In genomic region chr3:86110077-86110476, GRCm38 (mm10) we compare ENCODE assay signal across 8 mouse cellular contexts. TPM values are rescaled to one million over a fixed set of nuclear protein-coding genes. Genes with fewer than 3 reads are reported as not detected.
DNase-seq lines count a peak whose midpoint lies in the region; ATAC-seq and TF ChIP-seq lines count a peak whose summit lies in the region.

No protein-coding gene starts in this region.

- WGBS in midbrain, postnatal 0 days = 36% methylated on average over 10 of the region's 10 CpGs
- 24% methylated on average over 10 of the region's 10 CpGs for WGBS in midbrain, embryonic 16.5 days
- WGBS in lung, postnatal 0 days = 14% methylated on average over 10 of the region's 10 CpGs

- no peaks in the 10 kb centered on the region for H3K9me3 ChIP-seq in midbrain, postnatal 0 days (ENCODE audit: low read length)
- no peaks in the 10 kb centered on the region for H3K9me3 ChIP-seq in midbrain, embryonic 16.5 days (replicated peaks; ENCODE audit: control insufficient read depth, low read length, poor library complexity, severe bottlenecking)
- H3K9me3 ChIP-seq in lung, postnatal 0 days (ENCODE audit: low read length) = no peaks in the 10 kb centered on the region

- no peak overlapping the region for H3K4me3 ChIP-seq in midbrain, postnatal 0 days (ENCODE audit: low read depth, low read length)
- no peak overlapping the region for H3K4me3 ChIP-seq in midbrain, embryonic 16.5 days (ENCODE audit: low read depth, low read length)
- no peak overlapping the region for H3K4me3 ChIP-seq in lung, postnatal 0 days (ENCODE audit: low read depth, low read length)

- DNase-seq in midbrain, postnatal 0 days (ENCODE audit: low spot score) = peak; percentile 40
- peak; percentile 49 for DNase-seq in adrenal gland, adult 8-10 months
- peak; percentile 73 for DNase-seq in forelimb bud, embryonic 11.5 days (ENCODE audit: low read depth, low spot score)
- peak; percentile 32 to 35 for DNase-seq in kidney, adult 8-10 months
- peak; percentile 85 for DNase-seq in lung, postnatal 0 days (ENCODE audit: low spot score)
- peak; percentile 32 for DNase-seq in thymus, postnatal 14 days
- DNase-seq in frontal cortex, postnatal 36 days (ENCODE audit: low spot score in 2 of 2) = no peak

- H3K9ac ChIP-seq in midbrain, postnatal 0 days (replicated peaks; ENCODE audit: low read length, poor library complexity, severe bottlenecking) = no peak overlapping the region
- no peak overlapping the region for H3K9ac ChIP-seq in midbrain, embryonic 16.5 days (ENCODE audit: low read depth, low read length)
- no peak overlapping the region for H3K9ac ChIP-seq in lung, postnatal 0 days (replicated peaks; ENCODE audit: low read depth)

- ATAC-seq in midbrain, postnatal 0 days (ENCODE audit: low FRiP score) = no peak
- ATAC-seq in midbrain, embryonic 16.5 days = no peak
- ATAC-seq in lung, postnatal 0 days = peak; percentile 72

- no peaks in the 10 kb centered on the region for H3K36me3 ChIP-seq in midbrain, postnatal 0 days (ENCODE audit: insufficient read depth, low read length)
- H3K36me3 ChIP-seq in midbrain, embryonic 16.5 days (ENCODE audit: control insufficient read depth, insufficient read depth, low read length) = no peaks in the 10 kb centered on the region
- peaks cover 13% of the 10 kb centered on the region; the same call in 1 of the 2 replicates for H3K36me3 ChIP-seq in lung, postnatal 0 days (ENCODE audit: insufficient read depth, low read length)

- no peaks in the 10 kb centered on the region for H3K4me1 ChIP-seq in midbrain, postnatal 0 days (ENCODE audit: insufficient read depth, low read length)
- H3K4me1 ChIP-seq in midbrain, embryonic 16.5 days (ENCODE audit: control insufficient read depth, insufficient read depth, low read length) = no peaks in the 10 kb centered on the region
- no peaks in the 10 kb centered on the region for H3K4me1 ChIP-seq in lung, postnatal 0 days (ENCODE audit: insufficient read depth, low read depth, low read length)

- no peak overlapping the region for H3K27ac ChIP-seq in midbrain, postnatal 0 days (ENCODE audit: low read depth, low read length)
- no peak overlapping the region for H3K27ac ChIP-seq in midbrain, embryonic 16.5 days (ENCODE audit: low read length)
- no peak overlapping the region for H3K27ac ChIP-seq in lung, postnatal 0 days (ENCODE audit: low read length)

- TF ChIP-seq CTCF in midbrain, postnatal 0 days (IDR thresholded peaks at IDR 0.05) = peak; percentile 45
- peak; percentile 71 for TF ChIP-seq CTCF in lung, postnatal 0 days (IDR thresholded peaks at IDR 0.05)

- H3K4me2 ChIP-seq in midbrain, postnatal 0 days (ENCODE audit: low read depth, low read length, poor library complexity, severe bottlenecking) = no peak overlapping the region
- no peak overlapping the region for H3K4me2 ChIP-seq in midbrain, embryonic 16.5 days (ENCODE audit: low read length)
- peak overlapping the region; percentile 29 for H3K4me2 ChIP-seq in lung, postnatal 0 days (replicated peaks; ENCODE audit: low read depth, low read length)

- no peaks in the 10 kb centered on the region for H3K27me3 ChIP-seq in midbrain, postnatal 0 days (ENCODE audit: insufficient read depth, low read length)
- H3K27me3 ChIP-seq in midbrain, embryonic 16.5 days (ENCODE audit: control insufficient read depth, insufficient read depth, low read depth, low read length) = no peaks in the 10 kb centered on the region
- no peaks in the 10 kb centered on the region for H3K27me3 ChIP-seq in lung, postnatal 0 days (replicated peaks; ENCODE audit: insufficient read depth, low read length)

- TF ChIP-seq EP300 in lung, postnatal 0 days (IDR thresholded peaks at IDR 0.05) = no peak

RNA-seq across cellular contexts. Expression of gene Rps3a1, which starts 32.4 kb away (rescaled TPM):
- total RNA-seq in midbrain, postnatal 0 days (2014; rRNA removed) = 418 and 476 TPM in 2 replicates
- 512 and 566 TPM in 2 replicates for polyA plus RNA-seq in midbrain, postnatal 0 days (2015; fragmentation: Nextera tagmentation; extraction: Ambion mirVana)
- 494 and 519 TPM in 2 replicates for polyA plus RNA-seq in midbrain, embryonic 16.5 days (2015; fragmentation: Nextera tagmentation; extraction: Ambion mirVana)
- total RNA-seq in adrenal gland, adult 8-10 months (2022) = 100 to 1,000 TPM; 780 to 849 (median 825) TPM
- polyA plus RNA-seq in lung, postnatal 0 days (2015; fragmentation: Nextera tagmentation; extraction: Ambion mirVana) = 946 and 953 TPM in 2 replicates

Comparison
In these comparisons a context has a peak if more than half of its experiments do, and no peak if none do; other contexts are left out.
1. DNase-seq: peak in midbrain, postnatal 0 days (single experiment), adrenal gland, adult 8-10 months (single experiment), forelimb bud, embryonic 11.5 days (single experiment), kidney, adult 8-10 months (2 of 2), lung, postnatal 0 days (single experiment) and thymus, postnatal 14 days (single experiment); none in frontal cortex, postnatal 36 days (0 of 2).